Mouse (Mus musculus): ENCODE measurements around the gene Chit1. TPM values are rescaled to one million over a fixed set of nuclear protein-coding genes. Genes with fewer than 3 reads are reported as not detected.

Gene Chit1
- total RNA-seq, 1 experiment: 0.13 TPM

DNA sequence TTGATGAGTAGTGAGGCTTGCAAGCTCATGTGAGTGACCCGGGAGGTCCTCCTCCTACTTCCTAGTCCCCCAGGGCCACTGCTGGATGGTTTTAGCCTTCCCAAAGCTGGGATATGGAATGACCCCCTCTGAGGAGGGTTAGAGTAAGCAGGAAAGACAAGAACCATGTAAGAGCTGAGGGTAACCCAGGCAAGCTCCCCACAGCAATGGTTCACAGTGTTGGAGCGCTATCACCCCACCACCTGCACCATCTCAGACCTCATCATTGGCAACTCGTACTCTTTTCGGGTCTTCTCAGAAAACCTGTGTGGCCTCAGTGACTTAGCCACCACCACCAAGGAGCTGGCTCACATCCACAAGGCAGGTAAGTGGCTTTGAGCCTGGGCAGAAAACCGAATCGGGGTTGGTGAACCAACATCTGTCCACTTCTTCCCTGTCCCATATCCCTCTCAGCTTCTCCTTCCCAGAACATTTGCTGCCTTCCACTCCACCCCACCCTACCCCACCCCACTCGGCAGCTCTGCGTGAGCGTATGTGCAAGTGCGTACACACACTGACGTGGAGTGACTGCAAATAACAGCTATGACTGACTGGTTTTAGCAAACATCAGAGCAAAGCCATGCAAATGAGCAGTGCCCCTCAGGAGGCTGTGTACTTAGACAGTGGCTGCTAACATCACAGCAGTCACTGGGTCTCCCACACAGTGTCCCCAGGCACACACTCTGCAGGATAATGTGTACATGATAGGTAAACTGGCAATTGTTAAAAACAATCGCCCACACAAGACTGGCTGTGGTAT, 87.4 kb downstream of the Chit1 start:
- Histone ChIP-seq H3K9me3 (ENCODE audit: control insufficient read depth, insufficient read depth, low read depth, low read length) (no peaks in the 10 kb centered on the region), H3K36me3 (ENCODE audit: control insufficient read depth, insufficient read depth, low read length, poor library complexity, severe bottlenecking) (no peaks in the 10 kb centered on the region), H3K9ac (ENCODE audit: insufficient read depth, low read depth, low read length, poor library complexity, severe bottlenecking) (no peak overlapping the region), H3K4me3 (ENCODE audit: insufficient read depth in 1 of 2, low read depth in 1 of 2, low read length in 2 of 2, poor library complexity in 1 of 2, severe bottlenecking in 1 of 2) (no peak overlapping the region), H3K4me1 (ENCODE audit: control insufficient read depth in 2 of 2, insufficient read depth in 2 of 2, low read length in 2 of 2, poor library complexity in 1 of 2) (peaks cover 0 to 18% of the 10 kb centered on the region in 2 experiments; a peak in 2 of 4 replicates), H3K27ac (ENCODE audit: insufficient read depth, low read depth, low read length, poor library complexity, severe bottlenecking) (no peak overlapping the region)
- in situ Hi-C loops (cut with MboI; ENCODE audit: low sequenced_read_pairs in 2 of 2, unreplicated experiment in 2 of 2): no loop called here
- TF ChIP-seq CHD2 (IDR thresholded peaks at IDR 0.05; ENCODE audit: low read depth, low read length) (no peak), MAFK (IDR thresholded peaks at IDR 0.05; ENCODE audit: insufficient read depth, low read depth, low read length) (no peak), ZNF384 (IDR thresholded peaks at IDR 0.05; ENCODE audit: low read depth, low read length) (no peak), HCFC1 (IDR thresholded peaks at IDR 0.05; ENCODE audit: borderline replicate concordance, insufficient read depth, low read length) (no peak), ZC3H11A (IDR thresholded peaks at IDR 0.05; ENCODE audit: borderline replicate concordance, low read depth, low read length) (no peak)
- DNase-seq (ENCODE audit: low read depth, low spot score): no peak

DNA sequence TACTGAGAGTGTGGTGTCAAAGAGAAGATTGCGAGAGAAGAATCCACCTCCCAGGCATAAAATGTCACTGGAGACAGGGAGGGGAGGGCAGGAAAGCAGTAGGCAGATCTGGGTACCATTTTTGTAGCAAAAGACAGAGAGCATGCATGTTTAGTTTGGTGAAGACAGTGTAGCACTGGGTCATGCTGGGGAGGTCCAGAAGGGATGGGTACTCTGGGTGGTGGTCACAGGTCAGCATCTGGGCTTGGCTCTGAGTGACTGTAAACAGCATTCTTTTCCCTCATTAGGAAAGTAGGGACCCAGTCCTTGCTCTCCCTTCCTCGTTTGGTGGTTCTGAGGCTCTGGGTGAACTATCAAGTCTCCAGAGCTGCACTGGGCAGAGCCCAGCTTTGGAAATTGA, 89.4 kb downstream of the Chit1 start:
- no peak for TF ChIP-seq HCFC1 (IDR thresholded peaks at IDR 0.05; ENCODE audit: borderline replicate concordance, insufficient read depth, low read length)
- no peak for TF ChIP-seq MAFK (IDR thresholded peaks at IDR 0.05; ENCODE audit: insufficient read depth, low read depth, low read length)
- TF ChIP-seq CHD2 (IDR thresholded peaks at IDR 0.05; ENCODE audit: low read depth, low read length): no peak
- no peak for TF ChIP-seq ZC3H11A (IDR thresholded peaks at IDR 0.05; ENCODE audit: borderline replicate concordance, low read depth, low read length)
- TF ChIP-seq ZNF384 (IDR thresholded peaks at IDR 0.05; ENCODE audit: low read depth, low read length): no peak
- Histone ChIP-seq H3K9me3 (ENCODE audit: control insufficient read depth, insufficient read depth, low read depth, low read length) (no peaks in the 10 kb centered on the region), H3K36me3 (ENCODE audit: control insufficient read depth, insufficient read depth, low read length, poor library complexity, severe bottlenecking) (no peaks in the 10 kb centered on the region), H3K27ac (ENCODE audit: insufficient read depth, low read depth, low read length, poor library complexity, severe bottlenecking) (no peak overlapping the region), H3K4me1 (ENCODE audit: control insufficient read depth in 2 of 2, insufficient read depth in 2 of 2, low read length in 2 of 2, poor library complexity in 1 of 2) (peaks cover 0 to 6% of the 10 kb centered on the region in 2 experiments; a peak in 2 of 4 replicates), H3K4me3 (ENCODE audit: insufficient read depth in 1 of 2, low read depth in 1 of 2, low read length in 2 of 2, poor library complexity in 1 of 2, severe bottlenecking in 1 of 2) (no peak overlapping the region), H3K9ac (ENCODE audit: insufficient read depth, low read depth, low read length, poor library complexity, severe bottlenecking) (no peak overlapping the region)
- no peak for DNase-seq (ENCODE audit: low read depth, low spot score)
- in situ Hi-C loops (cut with MboI; ENCODE audit: low sequenced_read_pairs in 2 of 2, unreplicated experiment in 2 of 2): no loop called here

Other genes with a start within 250 kb of the Chit1 start
- 0.36 TPM in 1 of 2 replicates, not detected in the other for gene Optc, start 203.2 kb upstream of the Chit1 start, total RNA-seq (2012; rRNA removed)
- not detected in 2 replicates for gene Prelp, start 189.8 kb upstream of the Chit1 start, total RNA-seq (2012; rRNA removed)
- not detected in 2 replicates for gene Fmod, start 74.0 kb upstream of the Chit1 start, total RNA-seq (2012; rRNA removed)
- 40.2 and 47.5 TPM in 2 replicates for gene Btg2, start 32.1 kb upstream of the Chit1 start, total RNA-seq (2012; rRNA removed)
- gene Chil1, start 70.9 kb downstream of the Chit1 start, total RNA-seq (2012; rRNA removed): 0.98 and 1.4 TPM in 2 replicates
- gene Mybph, start 82.2 kb downstream of the Chit1 start, total RNA-seq (2012; rRNA removed): not detected in 2 replicates
- 0.16 and 0.58 TPM in 2 replicates for gene Adora1, start 124.2 kb downstream of the Chit1 start, total RNA-seq (2012; rRNA removed)
- 0.18 and 0.37 TPM in 2 replicates for gene Myog, start 178.7 kb downstream of the Chit1 start, total RNA-seq (2012; rRNA removed)
- gene Ppfia4, start 221.7 kb downstream of the Chit1 start, total RNA-seq (2012; rRNA removed): 14.1 and 35.3 TPM in 2 replicates